Mouse (Mus musculus) megakaryocyte, embryonic 14.5 days (primary cell): ENCODE data around the gene Rtl6. TPM values are rescaled to one million over a fixed set of nuclear protein-coding genes. Genes with fewer than 3 reads are reported as not detected.

Experiments used
- H3K27me3 ChIP-seq: replicated peaks from 2 replicates; pipeline ENCODE3; 2012; ENCODE audit warnings: inconsistent platforms
- H3K36me3 ChIP-seq: replicated peaks from 2 replicates; pipeline ENCODE3; 2012; ENCODE audit warnings: low read length, inconsistent platforms, mixed read lengths
- H3K4me1 ChIP-seq: 2 replicates; pipeline ENCODE4 v1.6.1; 2012; ENCODE audit warnings: inconsistent platforms
- H3K4me3 ChIP-seq: replicated peaks from 2 replicates; pipeline ENCODE3; 2012; ENCODE audit warnings: moderate library complexity, mild to moderate bottlenecking, inconsistent platforms
- H3K9me3 ChIP-seq: 2 replicates; pipeline ENCODE4 v1.6.1; 2012; ENCODE audit warnings: inconsistent platforms
- FLI1 ChIP-seq: IDR thresholded peaks from 2 replicates; pipeline ENCODE4 v1.6.1; 2012; ENCODE audit warnings: low read length, inconsistent platforms, mixed read lengths
- GATA1 ChIP-seq: IDR thresholded peaks from 3 replicates; pipeline ENCODE4 v1.6.1; 2012; ENCODE audit warnings: mixed read lengths, low read length, inconsistent platforms, borderline replicate concordance
- polyA plus RNA-seq: library from polyadenylated mRNA; stranded (reverse); fragments of >175 nt; gene quantifications from 2 replicates; pipeline ENCODE4 v1.2.3, GENCODE M21; 2012; ENCODE audit warnings: low replicate concordance; ENCODE audit not compliant: insufficient read depth

The Rtl6 gene
- polyA plus RNA-seq, 1 experiment = 0.07 TPM

DNA sequence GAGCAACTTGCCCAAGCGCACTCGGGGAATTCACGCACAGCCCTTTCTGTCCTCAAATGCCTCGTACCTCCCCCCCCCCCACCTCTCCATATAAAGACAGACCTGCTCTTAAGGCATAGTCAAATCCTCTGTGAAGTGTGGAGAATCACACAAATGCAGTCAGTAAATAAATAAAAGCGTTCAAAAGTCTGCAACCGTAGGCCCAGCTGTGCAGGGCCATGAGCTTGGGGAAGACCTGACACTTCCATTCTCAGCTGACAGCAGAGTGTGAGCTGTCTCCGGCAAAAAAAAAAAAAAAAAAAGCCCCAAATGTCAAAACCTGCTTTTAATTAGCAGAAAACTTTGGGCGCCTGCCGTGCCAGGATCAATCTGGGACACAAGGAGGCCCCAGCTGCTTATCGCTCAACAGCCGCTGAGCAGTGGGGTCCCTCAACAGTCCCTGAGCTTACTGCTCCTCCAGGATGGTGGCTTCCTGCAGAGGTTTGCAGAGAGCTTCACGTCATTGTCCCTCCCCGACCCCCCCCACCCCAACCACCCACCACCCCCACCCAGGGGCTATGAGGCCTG is 34.0 kb upstream of the Rtl6 start:
- no peaks in the 10 kb centered on the region for H3K4me1 ChIP-seq
- peaks cover 55% of the 10 kb centered on the region for H3K27me3 ChIP-seq
- H3K9me3 ChIP-seq = no peaks in the 10 kb centered on the region

DNA sequence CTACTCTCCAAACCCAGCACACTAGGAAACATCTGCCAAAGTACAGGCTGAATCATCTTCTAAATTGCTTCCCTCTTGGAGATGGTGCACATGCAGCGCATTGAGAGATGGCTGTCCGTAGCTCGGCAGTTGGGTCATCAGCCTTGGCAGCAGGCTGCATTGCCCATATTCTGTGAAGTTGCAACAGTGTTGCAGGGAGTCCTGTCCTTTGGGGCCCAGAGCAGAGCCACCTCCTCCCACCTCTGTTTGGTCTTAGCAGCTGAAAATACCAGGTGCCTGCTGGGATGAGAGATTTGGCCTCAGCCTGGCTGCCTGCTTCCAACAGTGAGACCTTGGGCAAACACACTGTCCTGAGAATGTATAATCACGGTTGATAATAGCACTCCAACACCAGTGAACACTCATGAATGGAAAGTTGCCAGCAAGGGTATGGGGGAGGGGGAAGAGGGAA is 30.8 kb upstream of the Rtl6 start:
- Histone ChIP-seq H3K4me1 (no peaks in the 10 kb centered on the region), H3K9me3 (peaks cover 11% of the 10 kb centered on the region), H3K27me3 (peaks cover 44% of the 10 kb centered on the region), H3K4me3 (no peak overlapping the region), H3K36me3 (no peaks in the 10 kb centered on the region)
- no peak for TF ChIP-seq FLI1
- no peak for TF ChIP-seq GATA1

More for the DNA sequence above, 34.0 kb upstream of the Rtl6 start:
- TF ChIP-seq FLI1 (no peak), GATA1 (no peak)
- Histone ChIP-seq H3K4me3 (no peak overlapping the region), H3K36me3 (no peaks in the 10 kb centered on the region)

- H3K9me3 ChIP-seq = peaks cover 28% of the 10 kb centered on the region
- H3K4me1 ChIP-seq = no peaks in the 10 kb centered on the region
- H3K36me3 ChIP-seq = no peaks in the 10 kb centered on the region
- peaks cover 12% of the 10 kb centered on the region for H3K27me3 ChIP-seq
- no peak for TF ChIP-seq FLI1
- no peak for TF ChIP-seq GATA1
- no peak overlapping the region for H3K4me3 ChIP-seq
Observed at GRCm38 (mm10) chr15:84578607-84579006, 21.0 kb upstream of the Rtl6 start.

DNA sequence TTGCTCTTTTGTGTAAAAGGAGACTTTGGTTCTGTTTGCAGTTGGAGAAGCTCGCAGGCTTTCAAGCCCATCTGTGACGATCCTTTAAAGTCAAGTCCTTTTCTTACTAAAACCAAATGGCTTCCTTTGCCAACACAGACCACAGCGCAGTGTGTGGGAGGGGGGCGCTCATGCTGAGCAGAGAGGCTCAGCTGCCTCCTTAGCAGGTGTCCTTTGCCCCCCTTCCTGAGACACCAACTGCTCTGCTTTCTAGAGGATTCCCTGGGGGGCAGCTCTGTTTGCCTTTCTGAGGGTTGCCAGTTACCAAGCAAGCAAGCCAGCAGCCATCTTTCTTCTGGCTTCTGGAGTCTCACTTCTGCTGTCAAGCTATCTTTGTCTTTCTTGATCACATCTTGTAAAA is 19.4 kb upstream of the Rtl6 start:
- no peaks in the 10 kb centered on the region for H3K4me1 ChIP-seq
- H3K27me3 ChIP-seq = peaks cover 10% of the 10 kb centered on the region
- no peak overlapping the region for H3K4me3 ChIP-seq
- no peaks in the 10 kb centered on the region for H3K36me3 ChIP-seq
- peaks cover 19% of the 10 kb centered on the region for H3K9me3 ChIP-seq
- TF ChIP-seq FLI1 = no peak

DNA sequence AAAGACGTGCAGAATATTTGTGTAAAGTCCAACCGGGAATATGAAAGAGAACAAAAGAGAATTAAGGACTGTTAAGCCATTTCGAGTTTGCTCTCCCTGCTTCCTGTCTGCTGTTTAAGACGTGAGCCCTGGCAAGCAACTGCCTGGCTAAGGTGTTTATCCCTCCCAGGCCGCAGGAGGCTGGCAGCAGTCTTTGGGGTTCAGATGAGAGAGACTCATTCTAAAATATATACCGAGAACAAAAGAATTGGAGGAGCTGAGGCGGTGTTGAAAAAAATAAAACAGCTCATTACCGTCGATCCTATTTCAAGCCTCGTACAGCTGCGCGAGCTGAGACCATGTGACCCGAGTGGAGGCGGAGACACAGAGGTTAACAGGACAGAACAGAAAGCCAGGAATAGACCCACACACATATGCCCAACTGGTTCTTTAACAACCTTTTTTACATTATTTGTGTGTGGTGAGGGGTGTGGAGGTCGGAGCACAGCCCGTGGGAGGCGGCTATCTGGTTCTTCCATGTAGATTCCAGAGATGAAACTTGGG is 9.0 kb upstream of the Rtl6 start:
- Histone ChIP-seq H3K4me1 (no peaks in the 10 kb centered on the region), H3K36me3 (no peaks in the 10 kb centered on the region), H3K9me3 (peaks cover 9% of the 10 kb centered on the region), H3K27me3 (peaks cover 14% of the 10 kb centered on the region), H3K4me3 (no peak overlapping the region)
- no peak for TF ChIP-seq FLI1
- TF ChIP-seq GATA1 = no peak

DNA sequence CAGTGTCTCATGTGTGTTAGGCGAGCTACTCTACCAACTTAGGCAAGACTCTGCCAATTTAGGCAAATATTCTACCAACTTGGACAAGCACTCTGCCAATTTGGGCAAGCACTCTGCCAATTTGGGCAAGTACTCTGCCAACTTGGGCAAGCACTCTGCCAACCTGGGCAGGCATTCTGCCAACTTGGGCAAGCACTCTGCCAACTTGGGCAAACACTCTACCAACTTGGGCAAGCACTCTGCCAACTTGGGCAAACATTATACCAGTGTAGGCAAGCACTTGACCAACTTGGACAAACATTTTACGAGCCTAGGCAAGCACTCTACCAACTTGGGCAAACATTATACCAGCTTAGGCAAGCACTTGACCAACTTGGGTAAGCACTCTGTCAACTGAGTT is 3.9 kb upstream of the Rtl6 start:
- Histone ChIP-seq H3K4me1 (peaks cover 7% of the 10 kb centered on the region), H3K36me3 (no peaks in the 10 kb centered on the region), H3K27me3 (peaks cover 52% of the 10 kb centered on the region), H3K4me3 (no peak overlapping the region), H3K9me3 (peaks cover 21% of the 10 kb centered on the region)
- TF ChIP-seq FLI1 = no peak
- TF ChIP-seq GATA1 = no peak

DNA sequence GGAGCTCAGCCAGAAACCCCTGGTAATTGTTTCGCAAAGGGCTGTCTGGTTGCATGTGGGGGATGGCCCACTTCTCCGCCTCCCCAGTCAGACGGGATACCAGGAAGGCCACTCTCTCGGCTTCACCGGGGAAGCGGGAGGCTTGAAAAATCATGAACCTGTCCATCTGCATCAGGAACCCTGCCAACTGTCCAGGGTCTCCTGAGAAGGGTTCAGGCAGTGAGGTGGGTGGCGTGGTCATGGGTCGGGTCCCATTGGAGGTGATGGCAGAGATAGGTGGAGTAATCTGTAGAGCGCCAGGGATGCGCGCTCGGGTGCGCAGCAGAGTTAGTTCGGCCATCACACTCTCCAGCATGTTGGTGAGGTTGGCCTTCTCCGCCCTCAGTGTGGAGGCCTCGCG is 949 bp downstream of the Rtl6 start:
- Histone ChIP-seq H3K4me1 (peaks cover 7% of the 10 kb centered on the region), H3K9me3 (peaks cover 21% of the 10 kb centered on the region), H3K4me3 (peak overlapping the region; percentile 87), H3K27me3 (peaks cover 52% of the 10 kb centered on the region), H3K36me3 (no peaks in the 10 kb centered on the region)
- TF ChIP-seq GATA1 (no peak), FLI1 (no peak)

- peaks cover 13% of the 10 kb centered on the region for H3K9me3 ChIP-seq
- 0 out of 2 replicates have a peak, but pooled peaks cover 4% of the 10 kb centered on the region for H3K4me1 ChIP-seq
- peaks cover 12% of the 10 kb centered on the region for H3K27me3 ChIP-seq
- H3K36me3 ChIP-seq = no peaks in the 10 kb centered on the region
- no peak overlapping the region for H3K4me3 ChIP-seq
- no peak for TF ChIP-seq GATA1
- TF ChIP-seq FLI1 = no peak
Observed at GRCm38 (mm10) chr15:84551065-84551464, 6.6 kb downstream of the Rtl6 start.

GRCm38 (mm10) chr15:84549291-84549797 is 8.3 kb downstream of the Rtl6 start:
- peaks cover 8% of the 10 kb centered on the region for H3K9me3 ChIP-seq
- H3K36me3 ChIP-seq = no peaks in the 10 kb centered on the region
- no peak overlapping the region for H3K4me3 ChIP-seq
- H3K27me3 ChIP-seq = peaks cover 12% of the 10 kb centered on the region
- TF ChIP-seq GATA1 = no peak
- TF ChIP-seq FLI1 = no peak
- H3K4me1 ChIP-seq = 0 out of 2 replicates have a peak, but pooled peaks cover 4% of the 10 kb centered on the region

- H3K4me1 ChIP-seq = 0 out of 2 replicates have a peak, but pooled peaks cover 4% of the 10 kb centered on the region
- no peak for TF ChIP-seq FLI1
- no peak for TF ChIP-seq GATA1
- H3K4me3 ChIP-seq = no peak overlapping the region
- H3K27me3 ChIP-seq = peaks cover 13% of the 10 kb centered on the region
- H3K36me3 ChIP-seq = no peaks in the 10 kb centered on the region
- H3K9me3 ChIP-seq = peaks cover 19% of the 10 kb centered on the region
Observed at GRCm38 (mm10) chr15:84546028-84546427, 11.6 kb downstream of the Rtl6 start.

GRCm38 (mm10) chr15:84541175-84541574 is 16.4 kb downstream of the Rtl6 start:
- Histone ChIP-seq H3K4me1 (no peaks in the 10 kb centered on the region), H3K4me3 (no peak overlapping the region), H3K9me3 (peaks cover 34% of the 10 kb centered on the region), H3K36me3 (no peaks in the 10 kb centered on the region), H3K27me3 (peaks cover 16% of the 10 kb centered on the region)
- TF ChIP-seq GATA1 = no peak
